Mouse (Mus musculus) spleen, postnatal 10 days (tissue): ENCODE results near the gene Dazap2.

Source experiments
- DNase-seq, 2 experiments: peaks; one replicate each; pipeline ENCODE4 v3.0.0; 2021 to 2022; ENCODE audit warnings: low spot score in 2 of 2

Dazap2 gene

DNA sequence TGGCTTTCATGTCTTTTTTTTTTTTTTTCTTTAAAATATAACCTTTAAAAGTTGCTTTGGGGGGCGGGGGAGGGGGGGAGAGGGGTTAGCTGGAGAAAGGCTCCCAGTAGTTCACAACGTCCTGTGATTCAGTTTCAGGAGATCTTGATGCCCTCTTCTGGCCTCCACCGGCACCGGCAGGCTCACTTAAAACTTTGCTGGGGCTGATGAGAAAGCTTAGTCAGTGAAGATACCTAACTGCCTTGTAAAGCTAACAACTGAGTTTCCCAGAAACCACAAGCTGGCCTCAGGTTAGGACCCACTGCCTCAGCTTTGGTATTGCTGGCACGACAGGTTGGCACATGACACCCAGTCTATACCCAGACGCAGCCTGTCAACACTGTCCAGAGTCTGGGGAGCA is 22.5 kb downstream of the Dazap2 start:
- DNase-seq = peak; percentile 18 to 53

DNA sequence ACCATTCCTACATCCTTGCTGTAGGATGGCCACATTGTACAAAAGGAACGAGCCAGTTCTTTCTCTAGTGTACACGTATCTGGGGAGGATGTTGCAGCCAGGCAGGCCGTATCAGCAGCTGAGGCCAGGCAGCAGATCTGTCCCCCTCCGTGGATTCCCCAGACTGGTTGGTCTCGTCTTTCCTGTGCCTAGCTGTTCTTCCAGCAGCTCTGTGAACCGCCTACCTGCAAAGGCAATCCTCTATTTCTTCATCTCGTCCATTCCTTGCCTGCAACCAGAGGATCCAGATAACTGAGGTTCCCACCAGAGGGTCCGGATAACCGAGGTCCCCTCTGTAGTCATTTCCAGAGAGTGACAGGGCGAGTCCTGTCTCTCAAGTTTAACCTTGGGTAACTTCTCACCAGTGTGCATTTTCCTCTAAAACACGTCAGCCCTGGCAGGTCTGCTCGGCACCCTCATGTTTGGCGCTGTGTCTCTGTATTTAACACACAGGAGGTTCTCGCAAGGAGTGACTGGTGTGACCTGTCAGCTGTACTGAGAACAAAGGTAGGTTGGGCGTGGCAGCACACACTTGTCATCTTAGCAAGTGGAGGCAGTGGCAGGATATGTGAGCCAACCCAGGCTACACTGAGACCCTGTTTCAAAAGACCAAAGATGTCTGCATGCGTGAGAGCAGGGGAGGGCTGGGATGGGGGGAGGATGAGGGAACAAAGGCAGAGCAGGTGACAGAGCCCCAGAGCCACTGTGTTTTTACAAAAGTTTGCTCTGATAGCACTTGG is 25.0 kb downstream of the Dazap2 start:
- DNase-seq = no peak

DNA sequence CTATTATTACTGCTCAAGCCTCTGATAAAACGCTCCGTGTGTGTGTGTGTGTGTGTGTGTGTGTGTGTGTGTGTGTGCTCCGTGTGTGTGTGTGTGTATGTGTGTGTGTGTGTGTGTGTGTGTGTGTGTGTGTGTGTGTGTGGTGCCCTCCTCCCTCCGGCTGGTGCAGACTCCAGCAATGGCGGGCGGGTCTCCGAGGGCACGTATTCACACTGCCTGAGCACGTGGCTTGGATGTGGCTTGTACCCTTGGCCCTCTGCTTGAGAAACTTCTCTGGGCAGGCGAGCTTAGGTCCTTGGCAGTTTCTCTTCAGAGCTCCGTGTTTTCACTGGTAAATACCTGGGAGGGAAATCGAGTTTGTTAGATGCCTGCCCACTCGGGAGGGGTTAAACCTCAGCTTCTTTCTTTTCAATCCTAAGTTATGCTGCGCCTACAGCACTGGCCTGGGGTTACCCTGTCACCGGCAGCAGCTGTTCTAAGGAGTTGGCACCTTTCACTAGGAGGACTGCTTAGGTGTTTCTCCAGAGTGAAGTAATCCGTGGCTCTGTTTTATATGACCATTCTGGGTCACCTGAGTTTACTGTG is 26.2 kb downstream of the Dazap2 start:
- DNase-seq = no peak

DNA sequence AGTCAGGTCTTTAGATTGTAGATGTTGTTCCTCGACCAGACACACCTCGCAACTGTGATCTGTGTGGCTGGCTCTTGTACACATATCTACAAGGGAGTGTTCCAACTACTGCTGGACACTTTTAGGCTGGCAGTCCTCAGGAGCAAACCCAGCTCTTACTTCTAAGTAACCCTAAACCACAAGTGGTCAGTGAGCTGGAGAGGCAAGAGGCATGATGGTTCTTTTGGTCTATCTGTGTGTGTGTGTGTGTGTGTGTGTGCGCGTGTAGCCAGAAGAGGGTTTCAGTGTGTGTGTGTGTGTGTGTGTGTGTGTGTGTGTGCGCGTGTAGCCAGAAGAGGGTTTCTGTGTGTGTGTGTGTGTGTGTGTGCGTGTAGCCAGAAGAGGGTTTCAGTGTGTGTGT is 27.3 kb downstream of the Dazap2 start:
- DNase-seq = no peak

DNA sequence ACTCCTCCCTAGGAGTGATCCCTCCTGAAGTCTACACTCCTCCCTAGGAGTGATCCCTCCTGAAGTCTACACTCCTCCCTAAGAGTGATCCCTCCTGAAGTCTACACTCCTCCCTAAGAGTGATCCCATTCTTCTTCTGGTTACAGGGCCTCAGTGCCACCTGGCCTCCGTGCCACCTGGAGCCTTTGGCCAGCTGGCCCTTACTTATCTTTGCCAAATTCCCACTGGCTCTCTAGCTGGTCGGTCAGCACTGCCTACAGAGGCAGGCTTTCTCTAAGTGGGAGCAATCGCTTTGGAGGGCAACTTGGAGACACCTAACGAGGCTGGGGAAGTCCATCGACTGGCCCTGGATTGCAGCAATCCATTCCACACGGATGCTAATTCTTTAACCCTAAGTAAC is 31.0 kb downstream of the Dazap2 start:
- DNase-seq = no peak

DNA sequence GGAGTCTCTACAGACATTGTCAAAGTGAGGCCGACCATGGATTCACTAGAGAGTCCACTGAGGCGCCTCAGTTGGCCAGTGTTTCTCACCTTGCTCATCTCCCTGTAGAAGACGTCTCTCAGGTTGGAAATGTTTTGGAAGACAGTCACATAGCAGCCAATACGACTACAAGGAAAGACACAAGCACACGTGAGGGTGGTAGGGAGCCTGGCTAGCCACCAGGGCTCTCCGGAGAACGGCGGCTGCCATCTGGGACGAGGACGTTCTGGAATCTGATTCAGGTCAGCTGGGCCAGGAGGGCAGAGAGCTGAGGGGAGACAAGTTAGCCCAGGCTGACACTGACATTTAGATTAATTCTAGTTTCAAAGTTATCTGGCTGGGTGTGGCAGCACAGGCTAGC is 35.0 kb downstream of the Dazap2 start:
- no peak for DNase-seq

DNA sequence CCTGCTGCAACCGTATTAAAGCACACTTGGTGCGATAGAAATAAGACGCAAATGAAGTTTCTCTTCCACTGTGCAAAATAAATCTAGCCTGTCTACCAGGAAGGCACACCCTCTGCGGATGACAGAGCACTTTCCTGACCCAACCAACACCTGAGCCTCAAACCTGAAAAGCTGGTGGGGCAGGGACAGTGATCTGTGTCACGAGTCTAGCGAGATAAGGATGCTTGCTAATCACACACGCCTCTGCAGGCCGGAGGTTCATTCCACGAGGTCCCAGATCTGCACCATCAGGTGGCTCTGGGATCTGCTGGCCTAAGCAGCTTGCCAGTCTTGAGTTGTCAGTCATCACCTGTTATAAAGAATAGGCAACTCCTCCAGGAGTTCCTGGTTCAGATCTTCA is 36.5 kb downstream of the Dazap2 start:
- no peak for DNase-seq

DNA sequence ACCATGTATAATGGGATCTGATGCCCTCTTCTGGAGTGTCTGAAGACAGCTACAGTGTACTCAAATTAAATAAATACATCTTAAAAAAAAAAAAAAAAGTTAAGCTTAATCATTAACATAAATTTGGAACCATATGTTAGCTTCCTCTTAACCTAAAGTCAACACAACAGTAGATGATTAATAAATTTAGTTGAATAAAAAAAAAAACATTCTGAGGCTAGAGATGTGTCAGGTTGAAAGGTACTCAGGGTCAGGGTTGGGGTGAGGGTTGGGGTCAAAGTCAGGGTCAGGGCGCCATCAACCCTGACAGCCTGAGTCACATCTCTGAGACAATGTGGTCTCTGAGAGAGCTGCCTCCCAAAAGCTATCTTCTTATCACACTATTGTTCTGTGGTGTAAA is 39.1 kb downstream of the Dazap2 start:
- DNase-seq = no peak

DNA sequence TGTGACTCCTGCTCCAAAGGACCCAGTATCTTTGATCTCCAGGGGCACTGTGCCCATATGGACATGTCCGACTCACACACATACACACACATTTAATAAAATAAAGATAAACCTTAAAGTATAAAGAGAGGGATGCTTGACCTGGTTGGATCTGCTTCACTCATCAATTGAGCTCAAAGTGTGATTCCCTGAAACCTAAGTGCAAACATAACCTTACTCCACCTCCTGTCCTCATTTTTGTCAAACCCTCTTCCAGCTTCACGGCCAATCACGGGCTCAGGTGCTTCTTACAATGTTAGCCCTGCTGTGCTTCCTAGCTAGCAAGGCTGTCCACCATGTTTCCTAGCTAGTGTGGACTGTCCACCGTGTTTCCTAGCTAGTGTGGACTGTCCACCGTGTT is 40.1 kb downstream of the Dazap2 start:
- DNase-seq = no peak

DNA sequence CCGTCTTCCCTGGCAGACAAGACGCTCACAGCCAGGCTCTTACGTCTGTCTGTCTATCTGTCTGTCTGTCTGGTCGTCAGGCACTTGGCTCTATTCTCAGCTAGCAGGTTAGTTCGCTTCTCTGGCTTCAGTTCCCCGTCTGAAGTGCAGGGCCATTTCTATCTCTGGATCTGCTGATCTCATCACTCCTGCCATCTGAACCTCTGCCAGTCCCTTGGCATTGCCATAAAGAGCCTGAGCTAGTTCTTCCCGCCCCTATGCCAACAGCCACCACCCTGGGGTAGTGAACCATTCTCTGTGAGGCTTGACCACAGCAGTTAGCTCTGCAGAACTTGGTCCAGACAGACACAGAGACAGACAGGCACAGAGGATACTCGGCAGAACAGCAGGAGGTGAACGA is 45.2 kb downstream of the Dazap2 start:
- no peak for DNase-seq

DNA sequence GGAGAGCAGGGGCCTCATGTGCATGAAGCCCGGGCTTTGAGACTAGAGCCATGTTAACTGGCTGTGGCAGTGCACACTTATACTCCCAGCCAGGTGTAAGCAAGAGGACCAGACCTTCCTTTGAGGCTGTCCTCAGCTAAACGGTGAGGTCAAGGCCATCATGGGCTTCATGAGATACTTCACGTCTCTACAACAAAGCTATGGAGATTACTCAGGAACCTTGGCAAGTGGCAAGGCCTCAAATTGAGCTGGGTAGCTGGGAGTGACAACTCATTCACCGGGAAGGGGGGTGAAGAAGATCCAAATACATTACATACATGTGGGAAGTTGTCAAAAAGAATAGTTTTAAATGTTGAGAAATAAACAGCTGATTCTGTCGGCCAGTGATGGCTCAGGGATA is 45.7 kb downstream of the Dazap2 start:
- no peak for DNase-seq

DNA sequence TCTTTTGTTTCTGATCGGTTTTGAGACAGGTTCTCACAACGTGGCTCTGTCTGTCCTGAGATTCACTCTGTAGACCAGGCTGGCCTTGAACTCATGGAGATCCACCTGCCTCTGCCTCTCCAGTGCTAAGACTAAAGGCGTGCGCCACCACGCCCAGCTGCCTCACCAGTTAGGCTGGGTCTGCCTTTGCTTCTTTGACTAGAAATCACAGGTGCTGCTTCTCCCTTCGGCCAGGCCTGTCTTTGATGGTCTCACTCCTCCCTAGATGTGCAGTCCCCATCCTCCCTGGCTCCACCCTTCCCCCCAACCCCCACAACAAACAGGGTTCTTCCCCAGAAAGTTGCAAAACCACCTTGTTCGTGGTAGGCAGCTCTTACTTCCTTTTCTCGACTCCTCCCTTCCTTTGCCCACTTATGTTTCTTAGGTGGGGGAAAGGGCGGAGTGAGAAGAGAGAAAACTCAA is 49.7 kb downstream of the Dazap2 start:
- DNase-seq = peak; percentile 29 to 76

DNA sequence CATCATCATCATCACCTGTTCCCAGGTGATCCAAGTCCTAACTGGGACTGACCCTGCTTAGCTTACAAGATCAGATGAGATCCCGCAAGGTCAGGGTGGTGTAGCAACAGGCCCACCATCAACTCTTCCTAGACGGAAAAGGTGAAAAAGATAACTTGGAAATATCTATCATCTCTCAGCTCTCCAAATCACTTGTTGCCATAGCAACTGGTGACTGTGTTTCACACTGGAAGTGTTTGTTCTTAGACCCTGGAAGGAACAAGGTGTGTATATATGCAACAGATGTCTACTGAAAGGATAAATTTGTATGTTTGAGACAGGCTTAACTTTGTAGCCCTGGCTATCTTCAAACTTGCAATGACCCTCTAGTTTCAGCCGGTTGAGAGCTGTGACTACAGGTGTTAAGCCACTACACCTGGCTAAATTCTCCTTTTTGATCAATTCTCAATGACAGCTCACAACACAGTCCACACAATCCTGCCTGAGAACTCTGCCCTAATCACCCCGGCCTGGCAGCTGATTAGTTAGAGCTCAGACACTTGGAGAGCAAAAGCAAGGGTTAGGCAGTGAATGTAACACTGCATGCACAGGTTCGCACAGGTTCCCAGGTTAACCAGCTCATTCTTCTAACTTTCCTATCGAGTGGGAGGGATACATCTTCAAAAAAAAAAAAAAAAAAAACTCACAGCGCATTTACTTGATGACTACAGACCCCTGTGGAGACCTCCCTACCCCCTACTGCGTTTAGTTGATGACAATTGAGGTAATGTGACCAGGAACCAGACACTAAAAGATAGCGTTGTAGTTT is 50.5 kb downstream of the Dazap2 start:
- DNase-seq = no peak

DNA sequence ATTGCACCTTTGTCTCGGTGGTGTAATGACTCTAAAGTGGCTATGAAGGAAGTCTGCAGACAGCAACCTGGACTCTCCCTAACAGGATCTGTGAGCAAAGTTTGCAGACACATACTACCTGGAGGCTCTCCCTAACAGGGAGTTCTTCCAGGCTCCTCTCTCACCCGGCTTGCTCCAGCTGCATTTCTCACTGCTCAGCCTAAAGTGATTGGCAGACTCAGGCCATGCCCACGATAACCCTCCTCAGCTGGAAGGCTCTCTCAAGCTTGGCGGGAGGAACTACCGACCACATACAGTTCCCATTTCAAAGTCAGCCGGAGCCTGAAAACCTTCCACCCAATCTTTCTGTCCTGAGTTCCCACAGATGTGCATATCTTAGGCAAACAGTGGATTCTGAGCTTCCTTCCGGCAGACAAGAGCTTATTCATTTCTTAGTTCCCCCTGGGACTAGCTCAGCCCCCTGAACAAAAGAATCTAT is 51.1 kb downstream of the Dazap2 start:
- DNase-seq = peak in 1 of 2 experiments; percentile 32

DNA sequence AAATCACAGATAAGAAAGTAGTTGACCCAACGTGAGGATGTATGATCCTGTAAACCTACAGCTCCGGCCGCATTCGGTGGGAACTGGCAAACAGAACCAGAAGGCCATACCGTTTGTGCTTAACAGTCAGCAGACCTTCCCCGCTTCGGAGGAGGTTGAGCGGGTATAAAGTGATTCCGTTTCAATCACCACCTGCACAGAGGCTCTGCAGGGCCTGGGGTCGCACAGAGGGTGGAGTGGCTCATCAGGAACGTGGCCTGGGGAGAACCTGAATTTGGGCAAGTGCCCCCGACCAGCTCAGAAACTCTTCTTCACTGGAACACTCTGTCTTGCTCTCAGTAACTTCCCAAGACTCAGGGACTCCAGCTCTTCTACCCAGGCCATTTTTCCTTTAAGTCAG is 51.7 kb downstream of the Dazap2 start:
- no peak for DNase-seq

DNA sequence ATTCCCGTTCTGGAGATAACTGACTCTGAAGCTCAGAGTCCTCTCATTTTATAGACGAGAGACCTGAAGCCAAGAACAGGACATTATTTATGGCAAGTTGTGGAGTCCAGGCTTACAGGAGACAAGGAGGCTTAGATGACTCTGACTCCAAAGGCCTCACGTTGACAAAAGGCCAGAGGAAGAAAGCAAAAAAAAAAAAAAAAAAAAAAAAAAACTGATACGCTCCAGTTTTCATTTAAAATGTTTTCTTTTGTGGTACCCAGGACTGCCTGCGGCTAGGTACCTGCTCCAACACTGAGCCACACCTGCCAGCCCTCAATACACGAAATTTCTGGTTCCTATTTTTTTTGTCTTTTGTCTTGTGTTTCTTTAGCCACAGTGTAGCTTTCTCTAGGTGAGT is 52.3 kb downstream of the Dazap2 start:
- DNase-seq = no peak

DNA sequence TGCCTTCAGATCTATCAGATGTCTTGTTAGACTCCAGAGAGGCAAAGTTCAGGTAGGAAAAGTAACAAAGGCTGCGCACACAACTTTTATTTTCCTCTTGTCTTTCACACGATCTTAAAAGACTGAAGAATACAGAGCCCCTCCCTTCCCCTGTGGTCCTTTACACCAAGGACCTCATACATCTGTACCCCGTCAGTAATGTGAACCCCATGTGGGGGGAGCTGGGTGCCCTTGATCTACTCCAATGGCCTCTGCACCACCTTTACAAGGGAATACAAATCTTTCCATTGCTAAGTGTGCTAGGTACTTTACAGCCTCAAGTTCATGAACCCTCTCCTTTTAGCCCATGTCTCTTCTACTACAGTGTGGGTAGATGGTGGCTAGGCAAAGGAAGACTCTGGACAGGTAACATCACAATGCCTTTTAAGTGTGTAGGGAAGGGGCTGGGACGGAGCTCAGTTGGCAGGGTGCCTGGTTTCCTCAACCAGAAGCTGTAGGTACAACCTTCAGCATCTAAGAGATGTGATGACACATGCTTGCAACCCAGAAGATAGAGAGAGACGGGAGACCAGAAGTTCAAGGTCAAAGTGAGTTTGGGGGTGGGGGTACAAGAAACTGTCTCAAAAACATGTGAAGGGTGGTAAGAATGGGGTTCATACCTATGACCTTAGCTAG is 52.9 kb downstream of the Dazap2 start:
- no peak for DNase-seq

DNA sequence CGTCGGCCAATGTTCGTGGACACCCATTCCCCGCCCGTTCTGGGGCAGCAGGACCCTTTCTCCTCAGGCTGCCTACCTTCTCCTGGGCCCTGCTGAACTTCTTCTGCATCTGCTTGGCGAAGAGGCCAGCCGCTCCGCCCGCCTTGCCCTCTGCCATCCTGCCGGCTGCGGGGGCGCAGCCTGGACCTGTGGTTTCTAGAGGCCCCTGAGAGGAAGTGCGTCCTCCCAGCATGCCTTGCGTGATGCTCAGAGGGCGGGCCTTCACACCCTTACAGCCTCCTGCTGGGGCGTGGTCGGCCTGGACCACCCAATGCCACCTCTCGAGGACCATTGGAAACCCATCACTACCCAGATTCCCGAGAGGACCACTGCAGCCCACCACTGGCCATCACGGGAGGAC is 54.2 kb downstream of the Dazap2 start, which contains the start of gene Bin2:
Bin2 (minus strand) TSS at position 217 of the 400 bp plus-strand sequence.
- peak; percentile 67 to 89 for DNase-seq

DNA sequence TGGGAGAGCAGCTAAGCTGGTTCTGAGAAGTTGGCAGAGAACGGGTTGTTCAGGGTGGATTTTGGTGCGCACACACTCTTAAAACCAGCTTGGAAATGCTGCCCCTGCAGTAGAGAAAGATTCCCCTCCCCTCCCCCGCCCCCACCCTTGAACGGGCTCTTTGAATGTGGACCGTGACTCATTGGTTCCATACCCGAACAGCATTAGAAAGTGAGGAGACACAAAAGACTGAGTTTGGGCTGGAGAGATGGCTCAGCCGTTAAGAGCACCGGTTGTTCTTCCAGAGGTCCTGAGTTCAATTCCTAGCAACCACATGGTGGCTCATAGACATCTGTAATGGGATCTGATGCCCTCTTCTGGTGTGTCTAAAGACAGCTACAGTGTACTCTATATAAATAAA is 54.9 kb downstream of the Dazap2 start:
- DNase-seq = no peak
